In the genomic region with DNA sequence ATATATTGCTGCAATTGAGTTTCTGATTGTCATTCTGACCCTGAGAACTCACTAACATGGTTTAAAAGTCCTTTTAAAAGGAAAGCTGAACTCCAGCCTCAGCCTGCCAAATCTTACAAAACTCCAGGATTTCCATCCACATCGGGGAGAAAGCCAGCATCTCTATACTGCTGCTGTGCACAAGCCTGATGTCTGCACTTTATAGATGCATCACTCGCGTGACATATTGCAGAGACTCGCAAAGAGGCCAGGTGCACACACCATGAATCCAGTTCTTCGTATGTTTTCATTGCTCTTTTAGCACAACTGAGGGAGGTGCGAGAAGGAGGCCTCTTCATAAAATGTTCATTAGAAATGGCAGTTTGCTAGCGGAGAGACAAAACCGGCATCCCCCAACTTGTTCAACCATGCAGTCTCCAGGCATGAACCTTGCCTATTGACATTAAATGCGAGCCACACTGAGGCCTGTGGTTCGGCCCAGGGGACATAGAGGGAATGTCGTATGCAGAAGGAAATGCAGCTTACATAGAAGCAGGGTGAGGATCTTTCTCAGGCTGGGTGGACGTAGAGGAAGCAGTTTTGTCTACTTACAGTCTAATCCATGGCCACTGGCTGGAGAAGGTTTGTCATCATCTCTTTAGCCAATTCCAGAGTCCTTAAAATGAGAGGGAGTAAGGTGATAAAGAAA, we compare ENCODE assay signal across 15 mouse cellular contexts.
DNase-seq lines count a peak whose midpoint lies in the region; ATAC-seq and TF ChIP-seq lines count a peak whose summit lies in the region.
"Had no signal": no experiment of that assay in that cellular context is flagged by ENCODE, and none has a peak within 500 bp of the region (broad histone marks: within the 10 kb centered on the region; RNA-seq: fewer than 3 reads in every experiment).

No protein-coding gene starts in this region.

- no peak overlapping the region for H3K9ac ChIP-seq in intestine, embryonic 14.5 days (ENCODE audit: low read length)
- no peak overlapping the region for H3K9ac ChIP-seq in intestine, postnatal 0 days (ENCODE audit: low read depth, low read length)
- H3K9ac ChIP-seq in limb, embryonic 15.5 days: no peak overlapping the region

- H3K36me3 ChIP-seq in intestine, embryonic 14.5 days (ENCODE audit: control insufficient read depth, insufficient read depth, low read length): no peaks in the 10 kb centered on the region
- no peaks in the 10 kb centered on the region for H3K36me3 ChIP-seq in intestine, postnatal 0 days (ENCODE audit: control insufficient read depth, insufficient read depth)
- peaks cover 12% of the 10 kb centered on the region for H3K36me3 ChIP-seq in embryonic facial prominence, embryonic 10.5 days (replicated peaks)
- H3K36me3 ChIP-seq in hindbrain, embryonic 10.5 days: peaks cover 20% of the 10 kb centered on the region
- no peaks in the 10 kb centered on the region for H3K36me3 ChIP-seq in limb, embryonic 15.5 days
- H3K36me3 ChIP-seq: G1E had no signal

- DNase-seq in intestine, embryonic 14.5 days (ENCODE audit: low spot score): peak; percentile 52
- DNase-seq in embryonic facial prominence, embryonic 10.5 days (ENCODE audit: low spot score): no peak
- DNase-seq in hindbrain, embryonic 10.5 days (ENCODE audit: low spot score): no peak
- DNase-seq in layer of hippocampus, adult 9-10 months (ENCODE audit: low spot score): no peak
- DNase-seq in urinary bladder, postnatal 14 days (ENCODE audit: low spot score): no peak
- DNase-seq: cerebellum, adult 9-10 months; layer of hippocampus, adult 9-11 months; lung, postnatal 10 days; thymus, postnatal 4 days had no signal

- H3K4me1 ChIP-seq in intestine, embryonic 14.5 days (replicated peaks; ENCODE audit: control insufficient read depth, insufficient read depth, low read length): peaks cover 11% of the 10 kb centered on the region; the same call in 1 of the 2 replicates
- H3K4me1 ChIP-seq in intestine, postnatal 0 days (replicated peaks; ENCODE audit: control insufficient read depth, insufficient read depth, low read length): no peaks in the 10 kb centered on the region
- H3K4me1 ChIP-seq in embryonic facial prominence, embryonic 10.5 days: peaks cover 53% of the 10 kb centered on the region
- peaks cover 33% of the 10 kb centered on the region for H3K4me1 ChIP-seq in hindbrain, embryonic 10.5 days (replicated peaks)
- peaks cover 46% of the 10 kb centered on the region for H3K4me1 ChIP-seq in limb, embryonic 15.5 days

- no peak overlapping the region for H3K4me2 ChIP-seq in intestine, embryonic 14.5 days (ENCODE audit: low read length)
- no peak overlapping the region for H3K4me2 ChIP-seq in intestine, postnatal 0 days (replicated peaks; ENCODE audit: low read depth)
- no peak overlapping the region for H3K4me2 ChIP-seq in limb, embryonic 15.5 days
- H3K4me2 ChIP-seq: heart, embryonic 11.5 days had no signal

- no peak overlapping the region for H3K4me3 ChIP-seq in intestine, embryonic 14.5 days (ENCODE audit: low read depth, low read length)
- no peak overlapping the region for H3K4me3 ChIP-seq in intestine, postnatal 0 days (ENCODE audit: low read depth, low read length)
- H3K4me3 ChIP-seq in embryonic facial prominence, embryonic 10.5 days: no peak overlapping the region
- no peak overlapping the region for H3K4me3 ChIP-seq in hindbrain, embryonic 10.5 days
- no peak overlapping the region for H3K4me3 ChIP-seq in limb, embryonic 15.5 days

- no peaks in the 10 kb centered on the region for H3K27me3 ChIP-seq in intestine, embryonic 14.5 days (replicated peaks; ENCODE audit: control insufficient read depth, insufficient read depth, low read length)
- no peaks in the 10 kb centered on the region for H3K27me3 ChIP-seq in intestine, postnatal 0 days (replicated peaks; ENCODE audit: control insufficient read depth, insufficient read depth, low read length)
- H3K27me3 ChIP-seq in embryonic facial prominence, embryonic 10.5 days (replicated peaks; ENCODE audit: low read depth, poor library complexity, severe bottlenecking): no peaks in the 10 kb centered on the region
- no peaks in the 10 kb centered on the region for H3K27me3 ChIP-seq in hindbrain, embryonic 10.5 days (ENCODE audit: insufficient read depth, poor library complexity, severe bottlenecking)
- no peaks in the 10 kb centered on the region for H3K27me3 ChIP-seq in limb, embryonic 15.5 days

- no peak for TF ChIP-seq CTCF in intestine, postnatal 0 days (IDR thresholded peaks at IDR 0.05; ENCODE audit: low read depth)

- WGBS in intestine, embryonic 14.5 days: 67% methylated on average over 12 of the region's 12 CpGs
- WGBS in intestine, postnatal 0 days: 85% methylated on average over 12 of the region's 12 CpGs
- WGBS in embryonic facial prominence, embryonic 10.5 days: 82% methylated on average over 12 of the region's 12 CpGs
- WGBS in hindbrain, embryonic 10.5 days: 85% methylated on average over 12 of the region's 12 CpGs
- 27% methylated on average over 12 of the region's 12 CpGs for WGBS in limb, embryonic 15.5 days

- H3K27ac ChIP-seq in intestine, embryonic 14.5 days (ENCODE audit: low read depth): no peak overlapping the region
- no peak overlapping the region for H3K27ac ChIP-seq in intestine, postnatal 0 days (ENCODE audit: low read depth, low read length)
- H3K27ac ChIP-seq in embryonic facial prominence, embryonic 10.5 days (replicated peaks): peak overlapping the region; percentile 60
- peak overlapping the region; percentile 45; the same call in 1 of the 2 replicates for H3K27ac ChIP-seq in hindbrain, embryonic 10.5 days
- H3K27ac ChIP-seq in limb, embryonic 15.5 days: peak overlapping the region; percentile 77

- ATAC-seq in intestine, embryonic 14.5 days (replicated peaks; ENCODE audit: low FRiP score, low TSS enrichment, low read depth): 0 out of 2 replicates have a peak, but pooled peaks have one; percentile 58
- ATAC-seq in intestine, postnatal 0 days: no peak
- 0 out of 2 replicates have a peak, but pooled peaks have one; percentile 35 for ATAC-seq in limb, embryonic 15.5 days (ENCODE audit: insufficient number of reproducible peaks, low FRiP score, low TSS enrichment, low read depth)
- no peak for ATAC-seq in megakaryocyte progenitor cell, adult 5-6 weeks (replicated peaks; ENCODE audit: poor library complexity)
- ATAC-seq: intestine, embryonic 16.5 days had no signal

- no peaks in the 10 kb centered on the region for H3K9me3 ChIP-seq in intestine, embryonic 14.5 days (ENCODE audit: control insufficient read depth, low read length)
- no peaks in the 10 kb centered on the region for H3K9me3 ChIP-seq in intestine, postnatal 0 days (ENCODE audit: control insufficient read depth)
- H3K9me3 ChIP-seq in embryonic facial prominence, embryonic 10.5 days: no peaks in the 10 kb centered on the region
- no peaks in the 10 kb centered on the region for H3K9me3 ChIP-seq in hindbrain, embryonic 10.5 days
- H3K9me3 ChIP-seq in limb, embryonic 15.5 days: no peaks in the 10 kb centered on the region
- H3K9me3 ChIP-seq: G1E had no signal

Comparison
In these comparisons a context has a peak if more than half of its experiments do, and no peak if none do; other contexts are left out.
1. ATAC-seq: peak in intestine, embryonic 14.5 days (single experiment) and limb, embryonic 15.5 days (single experiment); none in intestine, postnatal 0 days (single experiment) and megakaryocyte progenitor cell, adult 5-6 weeks (single experiment).
2. H3K27ac ChIP-seq: peak in embryonic facial prominence, embryonic 10.5 days (single experiment), hindbrain, embryonic 10.5 days (single experiment) and limb, embryonic 15.5 days (single experiment); none in intestine, embryonic 14.5 days (single experiment) and intestine, postnatal 0 days (single experiment).